Mouse (Mus musculus): Measurements from ENCODE around the gene Ush1g.

DNA sequence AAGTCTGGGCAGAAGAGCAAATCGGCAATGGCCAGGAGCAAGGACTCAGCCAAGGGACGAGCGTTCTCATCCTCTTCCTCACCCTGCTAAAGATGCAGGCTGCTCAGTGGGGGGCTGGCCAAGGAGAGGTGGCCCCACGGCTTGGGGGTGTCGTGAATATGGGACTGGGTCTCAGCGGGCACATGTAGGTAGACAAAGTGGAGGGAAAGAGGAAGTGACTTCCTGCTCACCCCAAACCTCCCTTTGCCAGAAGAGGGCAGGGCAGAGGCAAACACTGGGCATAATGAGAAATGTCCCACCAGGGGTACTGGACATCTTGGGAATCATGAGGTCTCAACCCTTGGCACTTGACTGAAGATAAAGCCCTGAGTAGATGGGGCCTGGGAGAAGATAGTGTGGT is 37.9 kb upstream of the Ush1g start:
- TF ChIP-seq GATA1 (IDR thresholded peaks at IDR 0.05; ENCODE audit: low read length) (no peak), TAL1 (IDR thresholded peaks at IDR 0.05; ENCODE audit: low read length) (no peak)

Measured in erythroblast, embryonic 14.5 days (primary cell).